Mouse (Mus musculus) CH12F3 (cell line): ENCODE measurements around the gene Ccdc177.

Experiments used
- in situ Hi-C: fragments of 300-500 bp; cut with MboI; formaldehyde crosslinking; loops from 2 replicates; pipeline ENCODE4 v1.14.3; 2020; ENCODE audit warnings: low sequenced_read_pairs

Gene Ccdc177

GRCm38 (mm10) chr12:80785597-80785996 lies 25.1 kb upstream of the Ccdc177 start:
- in situ Hi-C loops = no loop called here

DNA sequence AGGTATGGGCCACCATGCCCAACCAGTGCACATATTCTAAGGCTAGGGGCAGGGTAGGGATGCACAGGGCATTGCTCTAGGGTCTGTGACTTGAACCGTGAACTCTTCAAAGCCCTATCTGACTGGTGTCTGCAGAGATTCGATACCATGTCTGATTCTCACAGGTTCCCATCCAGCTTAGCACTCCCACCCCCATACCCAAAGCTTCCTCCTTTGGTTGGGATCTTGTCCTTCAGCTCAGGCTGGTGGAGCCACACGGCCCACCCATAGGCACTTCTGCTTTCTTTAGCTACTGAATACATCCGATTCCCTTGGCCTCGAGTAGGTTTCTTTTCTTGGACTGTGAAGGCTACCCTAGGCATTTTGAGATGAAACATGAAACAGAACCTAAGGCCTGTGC lies 24.5 kb upstream of the Ccdc177 start:
- in situ Hi-C loops = no loop called here

DNA sequence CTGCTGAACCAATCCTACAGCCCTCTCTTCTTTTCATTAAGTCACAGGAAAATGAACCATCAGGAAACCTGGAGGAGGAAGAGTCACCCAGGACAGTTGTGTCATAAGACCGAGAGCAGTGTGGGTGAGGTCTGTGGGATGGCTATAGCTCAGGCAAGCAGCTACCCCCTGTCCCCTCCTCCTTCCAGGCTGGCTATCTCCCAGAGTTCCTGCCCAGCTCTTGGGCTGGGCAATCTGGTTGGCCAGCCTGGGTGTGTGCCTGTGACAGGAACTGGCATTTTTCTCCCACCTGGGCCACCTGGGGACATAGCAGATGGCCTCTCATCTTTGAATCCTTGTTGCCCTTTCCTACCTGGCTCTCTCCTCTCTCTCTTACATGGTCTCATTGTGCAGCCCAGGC lies 23.4 kb upstream of the Ccdc177 start:
- in situ Hi-C loops = no loop called here

GRCm38 (mm10) chr12:80782892-80783291 lies 22.4 kb upstream of the Ccdc177 start:
- in situ Hi-C loops = no loop called here

GRCm38 (mm10) chr12:80782190-80782589 lies 21.7 kb upstream of the Ccdc177 start:
- in situ Hi-C loops = no loop called here

GRCm38 (mm10) chr12:80779760-80780159 lies 19.3 kb upstream of the Ccdc177 start:
- in situ Hi-C loops = no loop called here

DNA sequence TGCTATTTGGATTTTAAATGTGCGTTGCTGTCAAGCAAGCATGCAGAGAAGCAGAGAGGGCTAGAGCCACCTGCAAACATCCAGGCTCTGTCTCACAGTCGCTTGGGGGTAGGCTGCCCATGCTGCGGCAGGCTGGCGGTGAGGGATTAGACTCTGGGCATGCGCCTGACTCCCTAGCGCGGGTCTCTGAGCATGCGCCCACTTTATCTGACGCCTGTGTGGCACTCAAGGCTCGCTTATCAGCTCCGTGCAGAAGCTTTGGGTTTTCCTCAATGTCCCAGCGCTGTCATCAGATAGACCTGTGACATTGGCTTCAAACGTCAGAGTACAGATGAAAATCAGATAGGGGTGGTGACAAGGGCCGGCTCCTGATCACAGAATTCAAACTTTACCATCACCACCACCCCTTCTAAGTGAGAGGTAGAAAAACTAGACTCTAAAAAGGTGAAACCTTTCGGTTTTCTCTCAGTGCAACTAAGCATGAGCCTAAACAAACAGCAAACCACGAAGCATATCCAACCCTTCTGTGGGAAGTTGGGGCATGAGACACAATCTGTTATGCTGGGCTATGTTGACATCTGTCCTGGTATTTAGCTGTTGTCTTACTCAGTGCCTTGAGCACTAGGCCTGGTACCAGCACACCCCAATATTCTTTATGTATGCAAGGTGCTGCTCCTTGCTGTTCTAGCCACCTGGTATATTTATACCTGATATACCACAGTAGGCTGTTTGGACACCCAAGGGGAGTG lies 17.9 kb upstream of the Ccdc177 start:
- in situ Hi-C loops = no loop called here

GRCm38 (mm10) chr12:80776046-80776634 lies 15.7 kb upstream of the Ccdc177 start:
- in situ Hi-C loops = no loop called here

- in situ Hi-C loops = no loop called here
These were observed 14.3 kb upstream of the Ccdc177 start for GRCm38 (mm10) chr12:80774786-80775185.

GRCm38 (mm10) chr12:80769697-80770096 lies 9.2 kb upstream of the Ccdc177 start:
- in situ Hi-C loops = loop anchor here (5.0 kb wide), 1 partner anchor 128 kb away; no protein-coding TSS in a partner anchor

DNA sequence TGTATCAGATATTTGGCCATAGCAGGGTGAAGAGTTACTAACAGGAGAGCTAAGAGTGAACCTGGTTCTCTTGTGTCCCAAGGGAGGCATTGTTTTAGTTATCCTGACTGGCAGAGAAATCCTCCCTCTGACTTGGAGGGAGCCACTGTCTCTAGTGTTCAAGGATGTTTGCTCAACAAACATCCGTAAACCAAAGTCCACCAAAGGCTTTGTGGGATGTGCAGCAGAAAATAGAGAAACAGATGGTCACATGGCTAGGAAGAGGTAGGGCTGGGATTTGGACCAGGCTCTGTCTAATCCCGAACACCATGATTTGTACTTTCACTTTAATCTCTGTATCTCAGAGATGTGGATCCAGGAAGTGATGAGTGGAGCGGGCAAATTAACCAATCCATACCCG lies 3.6 kb upstream of the Ccdc177 start:
- in situ Hi-C loops = no loop called here

DNA sequence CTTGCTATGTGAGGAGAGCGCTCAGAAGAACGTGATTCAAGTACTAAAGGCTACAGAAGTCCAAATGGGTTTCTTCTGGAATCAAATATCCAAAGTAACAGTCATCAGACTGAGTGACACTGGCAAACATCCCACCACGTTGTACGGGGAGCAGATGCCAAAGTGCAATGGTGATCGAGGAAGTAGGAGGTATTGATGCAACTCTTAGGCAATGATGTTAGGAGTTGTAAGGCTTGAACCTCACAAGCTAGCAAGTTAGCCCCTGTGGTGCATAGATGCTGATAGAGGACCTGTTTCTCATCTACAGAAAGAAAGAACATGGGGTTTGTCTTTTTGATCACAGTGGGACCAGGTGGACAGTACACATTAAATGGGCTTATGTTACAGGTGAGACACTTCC lies 2.5 kb upstream of the Ccdc177 start:
- in situ Hi-C loops = no loop called here

GRCm38 (mm10) chr12:80759713-80760395 lies 633 bp downstream of the Ccdc177 start:
- in situ Hi-C loops = no loop called here

DNA sequence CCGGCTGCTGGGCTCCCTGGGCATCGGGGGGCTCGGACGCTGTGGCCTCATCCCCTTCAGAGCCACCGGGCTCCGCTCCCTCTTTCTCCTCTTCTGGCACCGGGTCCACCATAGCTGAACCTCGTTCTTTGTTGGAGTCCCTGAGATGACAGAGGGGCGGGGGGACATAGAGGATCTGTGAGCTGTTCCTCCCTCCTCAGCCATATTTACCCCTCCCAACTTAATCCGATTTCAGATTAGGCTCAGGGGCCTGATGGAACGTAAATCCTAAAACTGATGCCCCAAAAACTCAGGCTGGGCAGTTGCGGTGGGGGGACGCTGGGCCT lies 1.1 kb downstream of the Ccdc177 start:
- in situ Hi-C loops = no loop called here

GRCm38 (mm10) chr12:80758559-80759386 lies 1.7 kb downstream of the Ccdc177 start:
- in situ Hi-C loops = no loop called here

DNA sequence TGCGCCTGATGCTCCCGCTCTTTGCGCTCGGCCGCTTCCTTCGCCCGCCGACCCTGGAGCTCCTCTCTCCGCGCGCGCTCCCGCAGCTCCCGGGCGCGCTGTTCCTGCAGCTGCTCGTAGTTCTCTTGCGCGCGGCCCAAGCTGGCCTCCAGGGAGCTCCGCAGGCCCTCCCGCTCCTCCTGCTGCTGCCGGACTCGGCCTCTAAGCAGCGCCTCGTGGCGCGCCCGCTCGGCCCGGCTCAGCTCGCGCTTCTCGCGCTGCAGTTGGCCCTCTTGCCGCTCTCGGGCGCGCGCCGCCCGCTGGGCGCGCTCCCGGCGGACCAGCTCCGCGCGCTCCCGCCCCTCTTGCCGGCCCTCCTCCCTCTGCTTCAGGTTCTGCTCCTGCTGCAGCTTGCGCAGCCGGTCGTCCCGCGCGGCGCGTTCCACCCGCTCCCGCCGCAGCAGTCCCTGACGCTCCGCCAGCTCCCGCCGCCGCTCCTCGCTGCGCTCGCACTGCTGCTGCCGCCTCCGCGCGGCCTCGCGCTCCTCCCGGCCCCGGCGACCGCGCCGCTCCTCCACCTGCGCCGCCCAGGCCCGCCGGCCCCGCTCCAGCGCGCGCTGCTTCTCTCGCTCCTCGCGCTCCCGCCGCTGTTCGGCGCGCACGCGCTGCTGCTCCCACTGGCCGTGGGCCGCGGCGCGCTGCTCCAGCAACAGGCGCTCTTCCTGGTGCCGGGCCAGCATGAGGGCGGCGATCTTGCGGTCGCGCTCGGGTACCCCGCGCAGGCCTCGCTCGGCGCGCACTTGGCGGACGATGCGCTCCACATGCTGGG lies 2.5 kb downstream of the Ccdc177 start:
- in situ Hi-C loops = no loop called here

- in situ Hi-C loops = no loop called here
These were observed 8.9 kb downstream of the Ccdc177 start for GRCm38 (mm10) chr12:80751556-80751955.

- in situ Hi-C loops = no loop called here
These were observed 14.3 kb downstream of the Ccdc177 start for GRCm38 (mm10) chr12:80746031-80746813.

GRCm38 (mm10) chr12:80744614-80745013 lies 15.9 kb downstream of the Ccdc177 start:
- in situ Hi-C loops = no loop called here

DNA sequence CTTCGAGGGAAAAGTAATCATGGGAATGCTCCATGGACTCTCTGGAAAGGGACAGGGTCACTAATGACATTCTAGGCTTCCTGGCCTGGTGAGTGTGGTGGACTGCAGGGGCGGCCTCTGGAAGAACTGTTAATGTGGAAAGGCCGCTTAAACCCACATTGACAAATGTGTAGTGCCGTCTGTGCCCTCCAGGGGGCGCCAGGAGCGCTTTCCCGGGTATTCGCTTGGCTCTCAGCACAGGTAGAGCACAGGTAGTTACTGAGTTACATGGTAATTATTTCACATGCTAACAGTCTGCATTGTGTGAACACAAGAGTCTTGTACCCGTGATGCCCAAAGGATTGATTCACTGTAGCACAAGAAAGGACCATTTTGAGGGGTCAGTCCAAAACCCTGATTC lies 21.0 kb downstream of the Ccdc177 start:
- in situ Hi-C loops = no loop called here
